Mouse (Mus musculus) CH12.LX (cell line): ENCODE measurements around the gene Tmem266. TPM values are rescaled to one million over a fixed set of nuclear protein-coding genes. Genes with fewer than 3 reads are reported as not detected.

ENCODE experiments used
- DNase-seq: peaks from one replicate; pipeline ENCODE4 v3.0.0-alpha.2; 2013; ENCODE audit errors: extremely low read depth
- H3K27ac ChIP-seq: 2 replicates; pipeline ENCODE4 v1.5.1; 2012; ENCODE audit warnings: low read depth, mild to moderate bottlenecking, control low read depth, moderate library complexity; ENCODE audit not compliant: insufficient read depth
- H3K27me3 ChIP-seq: replicated peaks from 2 replicates; pipeline ENCODE3; 2012; ENCODE audit warnings: inconsistent platforms
- H3K36me3 ChIP-seq, 2 experiments: replicated peaks in 1 of 2; 2 replicates each; pipeline versions ENCODE3 to v1.6.1; 2012; ENCODE audit warnings: inconsistent platforms in 1 of 2, low read length in 1 of 2, mild to moderate bottlenecking in 1 of 2, mixed read lengths in 1 of 2, moderate library complexity in 1 of 2; ENCODE audit not compliant: control insufficient read depth in 1 of 2, insufficient read depth in 1 of 2
- H3K4me1 ChIP-seq, 2 experiments: 2 replicates each; pipeline ENCODE4 v1.6.1; 2012; ENCODE audit warnings: inconsistent platforms in 1 of 2, moderate library complexity in 1 of 2; ENCODE audit not compliant: insufficient read depth in 2 of 2, control insufficient read depth in 1 of 2
- H3K4me2 ChIP-seq: 2 replicates; pipeline ENCODE4 v1.6.1; 2012; ENCODE audit warnings: low read depth, mild to moderate bottlenecking, control low read depth; ENCODE audit not compliant: poor library complexity, insufficient read depth, severe bottlenecking
- H3K4me3 ChIP-seq, 3 experiments: fragments of 150-350 bp in 1 of 3; sonication (generic) in 1 of 3; replicated peaks in 1 of 3; 2 replicates each; pipeline versions ENCODE3 to v1.5.1; 2011 to 2012; ENCODE audit warnings: low read depth in 2 of 3, low read length in 2 of 3, mild to moderate bottlenecking in 2 of 3, moderate library complexity in 2 of 3, control low read depth in 1 of 3, improper control_type of control experiment in 1 of 3, inconsistent platforms in 1 of 3, mixed read lengths in 1 of 3; ENCODE audit not compliant: poor library complexity in 1 of 3
- H3K79me2 ChIP-seq: replicated peaks from 2 replicates; pipeline ENCODE4 v1.6.1; 2012; ENCODE audit warnings: mild to moderate bottlenecking, moderate library complexity; ENCODE audit not compliant: control insufficient read depth, poor library complexity, insufficient read depth, severe bottlenecking; ENCODE audit errors: extremely low read depth
- H3K9ac ChIP-seq: 2 replicates; pipeline ENCODE4 v1.6.1; 2012; ENCODE audit warnings: low read depth, mild to moderate bottlenecking, control low read depth, moderate library complexity; ENCODE audit not compliant: insufficient read depth
- H3K9me3 ChIP-seq: replicated peaks from 2 replicates; pipeline ENCODE3; 2012; ENCODE audit warnings: low read length, inconsistent platforms, mixed read lengths
- BHLHE40 ChIP-seq: IDR thresholded peaks from 2 replicates; pipeline ENCODE4 v1.6.1; 2011; ENCODE audit warnings: mild to moderate bottlenecking, low read depth, low read length, improper control_type of control experiment
- E2F4 ChIP-seq: IDR thresholded peaks from 2 replicates; pipeline ENCODE4 v1.6.1; 2011; ENCODE audit warnings: low read depth, low read length, improper control_type of control experiment; ENCODE audit not compliant: insufficient replicate concordance
- EP300 ChIP-seq: IDR thresholded peaks from 2 replicates; pipeline ENCODE4 v1.6.1; 2011; ENCODE audit warnings: low read length, improper control_type of control experiment
- JUND ChIP-seq: conservative IDR thresholded peaks from 2 replicates; pipeline ENCODE4 v1.6.1; 2011; ENCODE audit warnings: low read depth, low read length, improper control_type of control experiment
- KAT2A ChIP-seq: IDR thresholded peaks from 2 replicates; pipeline ENCODE4 v1.6.1; 2012; ENCODE audit warnings: low read length, improper control_type of control experiment, inconsistent platforms; ENCODE audit not compliant: insufficient replicate concordance
- MAFK ChIP-seq: IDR thresholded peaks from 2 replicates; pipeline ENCODE4 v1.6.1; 2011; ENCODE audit warnings: low read length, improper control_type of control experiment; ENCODE audit not compliant: insufficient replicate concordance
- MXI1 ChIP-seq: IDR thresholded peaks from 2 replicates; pipeline ENCODE4 v1.6.1; 2011; ENCODE audit warnings: mild to moderate bottlenecking, low read depth, low read length, improper control_type of control experiment
- NELFE ChIP-seq: IDR thresholded peaks from 2 replicates; pipeline ENCODE4 v1.6.1; 2011; ENCODE audit warnings: low read depth, low read length, improper control_type of control experiment
- PAX5 ChIP-seq: IDR thresholded peaks from 2 replicates; pipeline ENCODE4 v1.6.1; 2012; ENCODE audit warnings: low read length, inconsistent platforms, mixed read lengths
- POLR2AphosphoS2 ChIP-seq: IDR thresholded peaks from 2 replicates; pipeline ENCODE4 v1.6.1; 2011; ENCODE audit warnings: low read depth, low read length, improper control_type of control experiment
- RAD21 ChIP-seq: IDR thresholded peaks from 2 replicates; pipeline ENCODE4 v1.6.1; 2011; ENCODE audit warnings: low read depth, mild to moderate bottlenecking, low read length, improper control_type of control experiment, moderate library complexity
- RCOR1 ChIP-seq: conservative IDR thresholded peaks from 2 replicates; pipeline ENCODE4 v1.6.1; 2012; ENCODE audit warnings: low read depth, mild to moderate bottlenecking, inconsistent platforms, low read length, improper control_type of control experiment
- SIN3A ChIP-seq: IDR thresholded peaks from 2 replicates; pipeline ENCODE4 v1.6.1; 2012; ENCODE audit warnings: low read length, improper control_type of control experiment, inconsistent platforms
- TCF12 ChIP-seq: IDR thresholded peaks from 2 replicates; pipeline ENCODE4 v1.6.1; 2014; ENCODE audit warnings: low read depth, mild to moderate bottlenecking, inconsistent platforms, low read length, improper control_type of control experiment
- ZC3H11A ChIP-seq: IDR thresholded peaks from 2 replicates; pipeline ENCODE4 v1.6.1; 2012; ENCODE audit warnings: low read depth, mild to moderate bottlenecking, inconsistent platforms, low read length, improper control_type of control experiment
- ZKSCAN1 ChIP-seq: IDR thresholded peaks from 2 replicates; pipeline ENCODE4 v1.6.1; 2012; ENCODE audit warnings: low read depth, inconsistent platforms, low read length, improper control_type of control experiment, borderline replicate concordance
- ZNF384 ChIP-seq: IDR thresholded peaks from 2 replicates; pipeline ENCODE4 v1.6.1; 2012; ENCODE audit warnings: low read depth, low read length, improper control_type of control experiment, inconsistent platforms
- dilution Hi-C: fragments of 300-500 bp; cut with MboI; formaldehyde crosslinking; loops from 2 replicates; pipeline ENCODE4 v1.14.3; 2020; ENCODE audit warnings: low sequenced_read_pairs; ENCODE audit not compliant: extremely low pct_unique_long_range_greater_than_20kb, extremely low pct_ligation_motif_present
- in situ Hi-C: fragments of 300-500 bp; cut with MboI; formaldehyde crosslinking; loops from 3 replicates; pipeline ENCODE4 v1.14.3; 2019; ENCODE audit warnings: low sequenced_read_pairs, low pct_ligation_motif_present, low pct_unique_long_range_greater_than_20kb, mixed read lengths
- polyA plus RNA-seq: library from polyadenylated mRNA; unstranded; fragments of >175 nt; gene quantifications from 2 replicates; pipeline ENCODE4 v1.2.1, GENCODE M21; 2012; ENCODE audit warnings: low read depth; ENCODE audit not compliant: insufficient read length
- total RNA-seq, 2 experiments: library from RNA; depleted of rRNA; stranded (reverse); fragments of 300-350 nt in 1 of 2; fragments of >200 nt in 1 of 2; gene quantifications; 2 replicates each; pipeline ENCODE4 v1.2.3; 2012 to 2014

The Tmem266 gene
- total and polyA plus RNA-seq, 3 experiments, result not detected

DNA sequence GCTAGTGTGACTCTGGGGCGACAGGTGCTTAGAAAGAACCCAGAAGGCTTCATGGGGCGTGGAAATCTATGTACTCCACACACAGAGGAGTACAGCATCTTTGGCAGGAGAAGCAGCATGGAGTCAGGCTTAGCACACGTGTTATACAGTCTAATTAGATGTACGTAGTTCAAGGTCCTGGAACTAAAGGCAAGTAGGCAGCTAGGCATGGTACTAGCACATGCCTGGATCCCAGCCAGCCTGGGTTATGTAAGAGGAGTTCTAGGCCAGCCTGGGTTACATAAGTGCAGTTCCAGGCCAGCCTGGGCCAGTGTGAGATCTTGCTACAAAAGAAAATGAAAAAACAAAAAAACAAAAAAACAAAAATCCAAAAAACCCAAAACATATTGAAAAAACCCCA lies 49.2 kb upstream of the Tmem266 start:
- H3K4me1 ChIP-seq, result no peaks in the 10 kb centered on the region
- in situ Hi-C loops (loop anchor here (25.0 kb wide), 1 partner anchor 240 kb away; the partner anchor contains the start of genes Chrna3 and Chrnb4), dilution Hi-C loops (no loop called here)
- H3K36me3 ChIP-seq, result no peaks in the 10 kb centered on the region
- no peak for DNase-seq
- no peaks in the 10 kb centered on the region for H3K9me3 ChIP-seq
- TF ChIP-seq ZC3H11A (no peak), JUND (no peak), E2F4 (no peak), KAT2A (no peak), EP300 (no peak), MAFK (no peak), ZNF384 (no peak), ZKSCAN1 (no peak), MXI1 (no peak), BHLHE40 (no peak), POLR2AphosphoS2 (no peak), TCF12 (no peak)
- no peaks in the 10 kb centered on the region for H3K27me3 ChIP-seq
- no peaks in the 10 kb centered on the region for H3K79me2 ChIP-seq
- no peak overlapping the region for H3K9ac ChIP-seq
- no peak overlapping the region for H3K27ac ChIP-seq
- no peak overlapping the region for H3K4me2 ChIP-seq
- no peak overlapping the region for H3K4me3 ChIP-seq

DNA sequence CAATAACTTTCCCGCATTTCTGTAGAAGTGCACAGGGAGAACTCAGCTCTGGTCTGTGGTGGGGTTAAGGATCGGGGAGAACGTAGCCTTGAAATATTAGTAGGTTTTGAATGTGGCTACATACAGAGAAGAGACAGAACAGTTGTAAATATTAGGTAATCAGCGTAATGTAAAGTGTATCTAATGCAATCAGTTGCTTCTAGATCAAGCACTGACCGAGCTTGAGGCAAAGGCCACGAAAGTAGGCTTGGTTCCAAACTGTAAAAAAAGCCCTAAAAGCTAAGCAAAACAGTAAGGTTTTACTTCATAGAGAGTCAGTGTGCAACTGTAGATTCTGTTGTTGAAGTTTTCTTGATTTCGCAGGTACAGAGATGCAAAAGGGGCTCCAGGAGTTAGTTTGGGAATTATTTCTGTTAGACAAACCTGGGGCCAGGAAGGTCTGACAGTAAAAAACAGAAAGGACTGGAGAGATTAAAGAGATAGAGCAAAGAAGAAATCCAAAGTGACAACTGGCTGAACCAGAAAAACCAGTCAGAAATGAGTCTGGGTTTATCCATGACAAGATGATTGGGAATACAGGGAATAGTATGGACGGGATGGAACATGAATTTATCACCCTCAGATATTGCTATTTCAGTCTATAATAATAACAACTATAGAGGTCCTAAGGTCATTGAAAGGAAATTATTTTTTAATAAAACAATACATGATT lies 47.4 kb upstream of the Tmem266 start:
- in situ Hi-C loops, result loop anchor here (25.0 kb wide), 1 partner anchor 242 kb away; the partner anchor contains the start of genes Chrna3 and Chrnb4
- no peaks in the 10 kb centered on the region for H3K79me2 ChIP-seq
- no peak overlapping the region for H3K9ac ChIP-seq
- H3K27ac ChIP-seq, result no peak overlapping the region
- H3K27me3 ChIP-seq, result no peaks in the 10 kb centered on the region
- dilution Hi-C loops, result no loop called here
- no peaks in the 10 kb centered on the region for H3K36me3 ChIP-seq
- peaks cover 2 to 3% of the 10 kb centered on the region in 2 experiments; a peak in 2 of 4 replicates for H3K4me1 ChIP-seq
- H3K9me3 ChIP-seq, result no peaks in the 10 kb centered on the region
- no peak for TF ChIP-seq POLR2AphosphoS2
- TF ChIP-seq NELFE, result no peak
- no peak for TF ChIP-seq PAX5
- TF ChIP-seq SIN3A, result no peak
- no peak for TF ChIP-seq RAD21
- TF ChIP-seq RCOR1, result no peak
- no peak overlapping the region for H3K4me3 ChIP-seq
- no peak overlapping the region for H3K4me2 ChIP-seq
- DNase-seq, result no peak
